Mouse (Mus musculus) lung, embryonic 14.5 days (tissue): ENCODE results near the gene Zc3h7a. TPM values are rescaled to one million over a fixed set of nuclear protein-coding genes. Genes with fewer than 3 reads are reported as not detected.

ENCODE experiments used
- ATAC-seq: fragments of 200-750 bp; cut with Nextera tagmentation; 2 replicates; pipeline ENCODE4 v1.8.0; 2017; ENCODE audit warnings: mild to moderate bottlenecking, moderate TSS enrichment, moderate library complexity; ENCODE audit not compliant: insufficient read depth
- DNase-seq: peaks from one replicate; pipeline ENCODE4 v3.0.0-alpha.2; 2015
- H3K27ac ChIP-seq: fragments of 300-500 bp; sonication (generic); 2 replicates; pipeline ENCODE4 v1.5.1; 2014; ENCODE audit warnings: low read depth, mild to moderate bottlenecking, moderate library complexity
- H3K27me3 ChIP-seq: fragments of 300-500 bp; sonication (generic); 2 replicates; pipeline ENCODE4 v1.6.1; 2014; ENCODE audit warnings: low read length, control low read depth; ENCODE audit not compliant: insufficient read depth
- H3K36me3 ChIP-seq: fragments of 300-500 bp; sonication (generic); 2 replicates; pipeline ENCODE4 v1.6.1; 2014; ENCODE audit warnings: control low read depth; ENCODE audit not compliant: insufficient read depth
- H3K4me1 ChIP-seq: fragments of 300-500 bp; sonication (generic); 2 replicates; pipeline ENCODE4 v1.6.1; 2014; ENCODE audit warnings: antibody characterized with exemption, control low read depth; ENCODE audit not compliant: insufficient read depth
- H3K4me2 ChIP-seq: fragments of 300-500 bp; sonication (generic); 2 replicates; pipeline ENCODE4 v1.6.1; 2014; ENCODE audit warnings: mild to moderate bottlenecking
- H3K4me3 ChIP-seq: fragments of 300-500 bp; sonication (generic); 2 replicates; pipeline ENCODE4 v1.5.1; 2014; ENCODE audit warnings: low read depth, low read length
- H3K9ac ChIP-seq: fragments of 300-500 bp; sonication (generic); 2 replicates; pipeline ENCODE4 v1.6.1; 2014
- H3K9me3 ChIP-seq: fragments of 300-500 bp; sonication (generic); 2 replicates; pipeline ENCODE4 v1.6.1; 2016; ENCODE audit warnings: low read depth, low read length, control low read depth
- CTCF ChIP-seq: IDR thresholded peaks from 2 replicates; pipeline ENCODE4 v1.5.1; 2016; ENCODE audit warnings: antibody characterized with exemption, low read depth
- WGBS: fragments of 180-500 bp; shearing (Covaris S2); extraction: QIAGEN DNeasy Blood & Tissue Kit; methylation state at CpG from one replicate; pipeline ENCODE4 v1.1.7; 2014; 5-methylcytosine and 5-hydroxymethylcytosine counted together
- microRNA-seq: library from miRNA; unstranded; fragments of <30 nt; microRNA quantifications from one replicate; pipeline ENCODE4, GENCODE M21; 2016; ENCODE audit warnings: borderline number of aligned reads
- polyA plus RNA-seq: library from polyadenylated mRNA; unstranded; fragments of >200 nt; fragmentation: Nextera tagmentation; extraction: Ambion mirVana; gene quantifications from 2 replicates; pipeline ENCODE4 v1.2.1, GENCODE M21; 2014

Gene Zc3h7a
- polyA plus RNA-seq, 1 experiment from 2014 or later: 95.8 TPM

GRCm38 (mm10) chr16:11086856-11087588, 89.2 kb downstream of the Zc3h7a start:
- DNase-seq (no peak), ATAC-seq (no peak)
- TF ChIP-seq CTCF: peak; percentile 22
- 81% methylated on average over 5 of the region's 5 CpGs for WGBS
- Histone ChIP-seq H3K9me3 (no peaks in the 10 kb centered on the region), H3K4me3 (no peak overlapping the region), H3K27ac (no peak overlapping the region), H3K4me1 (no peaks in the 10 kb centered on the region), H3K9ac (no peak overlapping the region), H3K36me3 (peaks cover 88% of the 10 kb centered on the region), H3K27me3 (no peaks in the 10 kb centered on the region), H3K4me2 (no peak overlapping the region)

Small RNA genes lying within 50 kb of the gene (microRNA-seq; reads per million reads assigned to microRNA genes)
- 16.6 reads per million, percentile 30 among the genes with 10 or more reads in this experiment for gene Gm23935

Other genes with a start within 250 kb of the Zc3h7a start
- 56.7 and 57.7 TPM in 2 replicates for gene Snn, start 115.4 kb downstream of the Zc3h7a start, polyA plus RNA-seq
- 112 and 116 TPM in 2 replicates for gene Litaf, start 110.2 kb downstream of the Zc3h7a start, polyA plus RNA-seq
- 38.2 and 38.8 TPM in 2 replicates for gene Txndc11, start 41.7 kb downstream of the Zc3h7a start, polyA plus RNA-seq
- gene Rsl1d1, start 26.9 kb upstream of the Zc3h7a start, polyA plus RNA-seq: 193 and 202 TPM in 2 replicates
- 105 and 115 TPM in 2 replicates for gene Gspt1, start 77.9 kb upstream of the Zc3h7a start, polyA plus RNA-seq
- gene Tnfrsf17, start 137.4 kb upstream of the Zc3h7a start, polyA plus RNA-seq: not detected in 2 replicates
- 10.3 and 10.8 TPM in 2 replicates for gene Snx29, start 146.5 kb upstream of the Zc3h7a start, polyA plus RNA-seq